Mouse (Mus musculus): Measurements from ENCODE around the gene Plin4.

Plin4 gene

GRCm38 (mm10) chr17:56054938-56055337 is 54.7 kb downstream of the Plin4 start:
- DNase-seq = no peak

- DNase-seq = no peak
Measured at GRCm38 (mm10) chr17:56051369-56051768, 58.2 kb downstream of the Plin4 start.

Measured in cerebellum, adult 9-11 months (tissue).